Mouse (Mus musculus) intestine, embryonic 15.5 days (tissue): ENCODE results near the gene Cnih2. TPM values are rescaled to one million over a fixed set of nuclear protein-coding genes. Genes with fewer than 3 reads are reported as not detected.

ENCODE experiments used
- ATAC-seq: fragments of 200-750 bp; cut with Nextera tagmentation; 2 replicates; pipeline ENCODE4 v1.8.0; 2017; ENCODE audit warnings: moderate TSS enrichment, moderate library complexity
- H3K27ac ChIP-seq: fragments of 300-500 bp; sonication (generic); 2 replicates; pipeline ENCODE4 v1.5.1; 2015; ENCODE audit warnings: mild to moderate bottlenecking, inconsistent platforms
- H3K27me3 ChIP-seq: fragments of 300-500 bp; sonication (generic); replicated peaks from 2 replicates; pipeline ENCODE4 v1.6.1; 2015; ENCODE audit warnings: inconsistent platforms
- H3K36me3 ChIP-seq: fragments of 300-500 bp; sonication (generic); 2 replicates; pipeline ENCODE4 v1.6.1; 2015; ENCODE audit warnings: inconsistent platforms
- H3K4me1 ChIP-seq: fragments of 300-500 bp; sonication (generic); replicated peaks from 2 replicates; pipeline ENCODE4 v1.6.1; 2015; ENCODE audit warnings: inconsistent platforms
- H3K4me2 ChIP-seq: fragments of 300-500 bp; sonication (generic); replicated peaks from 2 replicates; pipeline ENCODE4 v1.6.1; 2015; ENCODE audit warnings: mild to moderate bottlenecking, inconsistent platforms
- H3K4me3 ChIP-seq: fragments of 300-500 bp; sonication (generic); replicated peaks from 2 replicates; pipeline ENCODE4 v1.5.1; 2015; ENCODE audit warnings: inconsistent platforms
- H3K9ac ChIP-seq: fragments of 300-500 bp; sonication (generic); 2 replicates; pipeline ENCODE4 v1.6.1; 2015; ENCODE audit warnings: inconsistent platforms
- H3K9me3 ChIP-seq: fragments of 300-500 bp; sonication (generic); 2 replicates; pipeline ENCODE4 v1.6.1; 2016; ENCODE audit warnings: inconsistent platforms
- WGBS: fragments of 180-500 bp; shearing (Covaris S2); methylation state at CpG from one replicate; pipeline ENCODE4 v1.1.7; 2015; 5-methylcytosine and 5-hydroxymethylcytosine counted together
- polyA plus RNA-seq: library from polyadenylated mRNA; unstranded; fragments of >200 nt; fragmentation: Nextera tagmentation; extraction: Ambion mirVana; gene quantifications from 2 replicates; pipeline ENCODE4 v1.2.1, GENCODE M21; 2015

Gene Cnih2
- polyA plus RNA-seq, 1 experiment from 2014 or later, result 12.7 TPM

DNA sequence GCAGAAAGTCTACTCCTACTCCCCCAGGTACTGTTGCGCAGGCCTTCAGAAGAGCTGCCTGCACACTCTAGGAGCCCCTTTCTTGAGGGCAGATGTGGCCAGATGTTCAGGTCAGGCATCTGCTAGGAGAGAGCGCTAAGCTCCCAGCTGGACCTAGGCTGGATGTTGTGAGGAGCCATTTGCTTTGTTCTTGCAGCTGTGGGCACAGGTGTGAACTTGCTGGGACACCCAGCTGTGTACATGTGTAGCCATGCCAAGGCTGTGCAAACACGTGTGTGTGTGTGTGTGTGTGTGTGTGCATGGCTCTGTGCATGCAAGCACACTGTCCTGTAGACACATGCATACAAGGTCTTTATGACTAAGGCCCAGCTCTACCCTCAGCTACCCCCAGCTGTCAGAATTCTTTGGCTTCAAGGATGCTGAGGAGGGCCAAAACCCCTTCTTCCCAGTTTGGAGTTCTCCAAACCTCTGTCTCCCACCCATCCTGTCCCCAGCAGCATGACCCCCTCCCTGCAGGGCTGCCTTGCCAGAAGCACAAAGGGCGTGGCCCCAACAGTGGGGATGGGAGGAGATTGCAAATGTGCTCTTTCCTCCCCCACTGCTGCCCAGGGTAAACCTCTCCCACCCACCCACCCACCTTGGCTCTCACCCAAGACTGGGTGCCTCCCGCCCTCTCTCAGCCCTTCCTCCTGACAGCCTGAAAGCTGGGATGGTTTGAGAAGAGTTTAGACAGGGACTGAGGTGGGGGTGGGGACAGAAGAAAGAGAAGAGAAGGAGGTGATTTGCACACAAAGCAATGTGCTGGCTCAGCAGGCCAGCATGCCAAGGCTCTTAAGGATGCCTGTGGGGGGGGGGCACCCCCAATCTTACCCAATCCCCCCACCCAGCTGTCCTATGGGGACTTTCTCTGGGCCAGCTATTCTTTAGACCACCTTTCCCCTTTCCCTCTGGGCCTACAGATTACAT, 37.7 kb downstream of the Cnih2 start:
- peaks cover 44% of the 10 kb centered on the region for H3K4me1 ChIP-seq
- H3K27ac ChIP-seq, result peak overlapping the region; percentile 71
- 29% methylated on average over 5 of the region's 5 CpGs for WGBS
- H3K9me3 ChIP-seq, result no peaks in the 10 kb centered on the region
- H3K4me3 ChIP-seq, result no peak overlapping the region
- no peaks in the 10 kb centered on the region for H3K27me3 ChIP-seq
- H3K36me3 ChIP-seq, result no peaks in the 10 kb centered on the region
- ATAC-seq, result peak; percentile 18
- H3K4me2 ChIP-seq, result no peak overlapping the region
- 0 out of 2 replicates have a peak overlapping the region, but pooled peaks have one; percentile 3 for H3K9ac ChIP-seq

DNA sequence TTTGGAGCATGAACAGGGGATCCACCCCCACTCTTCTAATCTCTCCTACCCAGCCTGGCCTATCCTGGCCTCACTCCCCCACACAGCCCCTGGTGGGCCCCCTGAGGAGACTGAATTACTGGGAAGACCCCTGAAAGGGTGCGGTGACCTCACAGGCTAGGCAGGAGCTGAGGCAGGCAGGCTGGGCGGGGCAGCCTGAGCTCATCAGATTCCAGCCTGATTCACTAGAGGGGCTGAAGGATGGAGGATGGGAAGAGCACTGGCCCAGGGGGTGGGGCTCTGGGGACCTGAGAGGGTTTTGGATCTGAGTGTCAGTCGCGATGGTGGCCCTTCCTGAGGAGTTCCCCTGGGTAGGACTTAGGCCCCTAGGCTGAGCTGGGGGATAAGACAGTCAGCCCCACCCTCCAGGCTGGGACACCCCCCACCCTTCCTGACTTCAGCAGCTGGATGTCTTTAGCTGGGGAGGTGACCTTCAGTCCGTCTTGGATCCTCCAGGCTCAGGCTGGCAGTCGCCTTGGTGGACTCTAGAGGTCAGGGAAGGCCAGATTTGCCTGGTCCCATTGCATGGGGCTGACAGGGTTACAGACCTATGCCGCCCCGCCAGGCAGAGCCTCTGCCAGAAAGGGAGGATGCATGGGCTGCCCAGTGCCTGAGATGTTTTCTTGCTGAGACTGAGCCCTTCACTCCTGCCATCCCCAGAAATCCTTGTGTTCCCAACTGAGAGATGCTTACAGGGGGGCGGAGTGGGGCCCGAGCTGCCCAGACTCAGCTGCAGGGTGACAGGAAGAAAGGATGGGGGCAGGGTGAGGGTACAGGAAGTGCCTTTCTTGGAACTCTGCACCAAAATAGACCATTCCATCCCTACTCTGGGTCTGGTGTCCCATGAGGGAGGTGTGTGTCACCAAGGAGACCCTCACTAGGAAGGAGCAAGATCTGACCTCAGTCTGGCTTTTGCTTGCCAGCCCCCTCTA, 39.2 kb downstream of the Cnih2 start:
- no peaks in the 10 kb centered on the region for H3K9me3 ChIP-seq
- no peaks in the 10 kb centered on the region for H3K36me3 ChIP-seq
- H3K4me3 ChIP-seq, result no peak overlapping the region
- H3K27ac ChIP-seq, result peak overlapping the region; percentile 71
- 14% methylated on average over 10 of the region's 10 CpGs for WGBS
- peaks cover 38% of the 10 kb centered on the region for H3K4me1 ChIP-seq
- H3K9ac ChIP-seq, result 0 out of 2 replicates have a peak overlapping the region, but pooled peaks have one; percentile 3
- peak overlapping the region; percentile 22 for H3K4me2 ChIP-seq
- peak; percentile 51 for ATAC-seq
- H3K27me3 ChIP-seq, result 0 out of 2 replicates have a peak, but pooled peaks cover 5% of the 10 kb centered on the region

DNA sequence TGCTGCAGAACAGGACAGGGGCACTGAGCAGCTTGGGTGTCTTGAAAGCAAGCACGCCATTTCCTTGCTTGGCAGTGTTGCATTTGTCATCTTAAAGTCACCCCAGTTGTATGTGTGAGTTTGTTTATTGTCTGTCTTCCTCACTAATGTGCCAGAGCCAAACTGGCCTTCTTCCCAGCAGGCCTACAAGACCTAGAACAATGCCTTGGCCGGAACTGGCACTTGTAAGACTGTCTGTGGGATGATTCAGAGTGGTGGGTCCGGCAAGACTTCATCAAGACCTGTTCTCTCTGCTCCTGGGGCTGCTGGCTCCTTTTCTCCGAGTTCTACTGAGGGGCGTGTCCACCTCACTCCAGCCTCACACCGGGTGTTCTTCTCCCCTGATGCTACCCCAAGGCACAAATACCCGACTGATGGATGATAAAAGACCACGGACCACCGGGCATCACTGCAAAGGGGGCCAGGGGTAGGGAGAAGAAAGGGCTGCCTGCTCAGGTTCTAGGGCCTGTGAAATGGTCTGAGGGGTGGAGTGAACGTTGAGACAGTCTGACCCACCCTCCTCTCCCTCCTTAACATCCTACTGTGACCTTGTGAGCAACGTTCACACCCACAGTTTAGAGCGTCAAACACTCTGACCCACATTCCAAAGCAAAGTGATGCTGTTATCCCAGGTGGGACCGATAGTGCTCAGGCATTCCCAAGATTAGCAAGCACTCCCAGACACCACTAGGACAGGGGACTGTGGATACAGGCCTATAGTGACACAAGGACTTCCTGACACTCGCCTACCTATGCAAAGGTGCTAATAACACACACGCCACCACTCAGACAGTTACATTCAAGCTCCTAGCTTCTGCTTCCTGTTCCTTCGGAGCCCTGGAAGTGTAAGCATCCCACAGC, 40.2 kb downstream of the Cnih2 start:
- H3K27me3 ChIP-seq, result peaks cover 10% of the 10 kb centered on the region; the same call in 1 of the 2 replicates
- peak overlapping the region; percentile 22; the same call in 1 of the 2 replicates for H3K4me2 ChIP-seq
- H3K9me3 ChIP-seq, result no peaks in the 10 kb centered on the region
- peak overlapping the region; percentile 71 for H3K27ac ChIP-seq
- 25% methylated on average over 16 of the region's 16 CpGs for WGBS
- no peak for ATAC-seq
- H3K9ac ChIP-seq, result no peak overlapping the region
- no peaks in the 10 kb centered on the region for H3K36me3 ChIP-seq
- H3K4me1 ChIP-seq, result peaks cover 38% of the 10 kb centered on the region
- no peak overlapping the region for H3K4me3 ChIP-seq

DNA sequence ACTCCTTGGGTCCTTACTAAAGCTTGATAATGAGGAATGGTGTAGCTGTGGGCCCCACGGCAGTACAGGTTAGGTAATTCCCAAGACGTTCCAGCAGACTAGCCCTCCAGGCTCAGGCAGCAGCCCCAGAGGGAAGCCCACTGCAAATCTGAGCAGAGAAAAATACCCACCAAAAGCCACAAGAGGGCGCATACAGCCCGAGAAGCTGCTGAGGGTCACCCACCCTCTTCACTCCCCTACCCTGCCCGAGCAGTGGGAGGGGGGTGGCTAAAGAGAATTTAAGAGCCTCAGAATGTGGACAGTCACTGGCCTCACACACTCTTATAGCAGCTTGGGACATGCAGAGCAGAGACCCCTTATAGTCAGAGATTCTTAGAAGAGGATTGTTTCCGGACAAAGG, 42.1 kb downstream of the Cnih2 start:
- no peak overlapping the region for H3K4me3 ChIP-seq
- 13% methylated on average over 6 of the region's 6 CpGs for WGBS
- H3K27me3 ChIP-seq, result peaks cover 19% of the 10 kb centered on the region; the same call in 1 of the 2 replicates
- peak; percentile 16; the same call in 1 of the 2 replicates for ATAC-seq
- no peak overlapping the region for H3K9ac ChIP-seq
- 0 out of 2 replicates have a peak overlapping the region, but pooled peaks have one; percentile 9 for H3K27ac ChIP-seq
- H3K36me3 ChIP-seq, result no peaks in the 10 kb centered on the region
- H3K4me2 ChIP-seq, result peak overlapping the region; percentile 4; the same call in 1 of the 2 replicates
- H3K4me1 ChIP-seq, result peaks cover 39% of the 10 kb centered on the region
- no peaks in the 10 kb centered on the region for H3K9me3 ChIP-seq

DNA sequence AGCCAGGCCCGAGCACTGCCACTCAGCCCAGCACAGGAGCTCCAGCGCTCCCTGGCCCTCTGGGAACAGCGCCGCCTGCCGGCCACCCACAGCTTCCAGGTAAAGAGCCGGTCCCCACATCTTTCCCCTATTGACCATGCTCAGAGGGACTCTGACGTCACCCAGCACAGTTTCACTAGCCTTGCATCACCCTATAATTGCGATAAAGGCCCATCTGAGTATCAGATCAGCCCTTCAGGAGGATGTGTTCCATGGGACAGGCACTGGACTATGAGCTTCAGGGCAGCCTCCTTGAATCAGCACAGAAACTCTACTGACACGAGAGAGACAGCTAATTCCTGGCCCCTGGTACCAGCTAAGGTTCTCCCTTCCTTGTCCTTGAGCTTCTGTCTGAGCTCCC, 44.4 kb downstream of the Cnih2 start:
- Histone ChIP-seq H3K4me2 (no peak overlapping the region), H3K9ac (no peak overlapping the region), H3K36me3 (0 out of 2 replicates have a peak, but pooled peaks cover 5% of the 10 kb centered on the region), H3K27me3 (peaks cover 19% of the 10 kb centered on the region; the same call in 1 of the 2 replicates), H3K27ac (no peak overlapping the region), H3K9me3 (no peaks in the 10 kb centered on the region), H3K4me1 (peaks cover 28% of the 10 kb centered on the region), H3K4me3 (no peak overlapping the region)
- 20% methylated on average over 9 of the region's 9 CpGs for WGBS
- no peak for ATAC-seq

DNA sequence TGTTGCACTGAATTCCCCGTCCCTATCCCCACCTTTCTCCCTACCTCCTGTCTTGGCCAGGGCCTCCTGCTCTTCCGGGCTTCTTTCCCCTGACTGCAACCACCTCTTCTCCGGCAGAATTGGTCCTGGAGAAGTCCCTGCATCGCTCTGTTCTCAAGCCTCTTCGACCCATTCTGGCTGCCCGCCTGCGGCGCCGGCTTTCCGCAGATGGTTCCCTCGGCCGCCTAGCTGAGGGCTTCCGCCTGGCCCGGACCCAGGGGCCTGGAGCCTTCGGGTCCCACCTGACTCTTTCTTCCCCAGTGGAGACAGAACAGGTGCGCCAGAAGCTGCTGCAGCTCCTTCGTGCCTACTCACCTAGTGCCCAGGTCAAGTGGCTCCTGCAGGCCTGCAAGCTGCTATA, 45.5 kb downstream of the Cnih2 start:
- Histone ChIP-seq H3K9me3 (no peaks in the 10 kb centered on the region), H3K4me3 (no peak overlapping the region), H3K27me3 (peaks cover 19% of the 10 kb centered on the region; the same call in 1 of the 2 replicates), H3K36me3 (0 out of 2 replicates have a peak, but pooled peaks cover 5% of the 10 kb centered on the region), H3K4me1 (peaks cover 22% of the 10 kb centered on the region), H3K4me2 (no peak overlapping the region), H3K9ac (no peak overlapping the region), H3K27ac (no peak overlapping the region)
- whole genome bisulfite sequencing, result 70% methylated on average over 17 of the region's 17 CpGs
- no peak for ATAC-seq

DNA sequence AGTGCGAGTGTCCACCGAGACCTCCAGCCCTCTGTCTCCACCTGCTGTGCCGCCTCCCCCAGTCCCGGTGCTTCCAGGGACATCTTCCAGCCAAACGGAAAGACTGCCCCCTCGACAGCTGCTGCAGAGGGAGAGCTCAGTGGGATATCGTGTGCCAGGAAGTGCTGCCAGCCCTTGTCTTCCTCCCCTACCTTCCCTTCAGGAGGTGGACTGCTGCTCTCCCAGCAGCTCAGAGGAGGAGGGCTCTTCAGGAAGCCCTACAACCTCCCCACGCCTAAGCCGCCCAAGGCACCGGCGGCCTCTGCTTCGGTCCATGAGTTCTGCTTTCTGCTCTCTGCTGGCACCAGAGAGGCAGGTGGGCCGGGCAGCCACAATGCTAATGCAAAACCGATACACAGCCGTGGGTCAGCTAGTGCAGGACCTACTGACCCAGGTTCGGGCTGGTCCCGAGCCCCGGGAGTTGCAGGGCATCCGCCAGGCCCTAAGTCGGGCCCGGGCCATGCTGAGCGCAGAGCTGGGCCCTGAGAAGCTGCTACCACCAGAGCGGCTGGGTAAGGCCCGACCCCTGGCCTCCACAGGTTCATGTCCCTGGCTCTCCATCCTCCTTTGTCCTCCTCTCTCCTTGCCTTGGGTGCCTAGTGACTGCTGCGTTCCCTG, 46.0 kb downstream of the Cnih2 start:
- no peak overlapping the region for H3K27ac ChIP-seq
- peaks cover 10% of the 10 kb centered on the region; the same call in 1 of the 2 replicates for H3K36me3 ChIP-seq
- H3K9me3 ChIP-seq, result no peaks in the 10 kb centered on the region
- 0 out of 2 replicates have a peak overlapping the region, but pooled peaks have one; percentile 9 for H3K4me2 ChIP-seq
- no peak overlapping the region for H3K9ac ChIP-seq
- WGBS, result 48% methylated on average over 25 of the region's 25 CpGs
- no peak overlapping the region for H3K4me3 ChIP-seq
- peaks cover 22% of the 10 kb centered on the region for H3K4me1 ChIP-seq
- ATAC-seq, result no peak
- H3K27me3 ChIP-seq, result peaks cover 19% of the 10 kb centered on the region; the same call in 1 of the 2 replicates

DNA sequence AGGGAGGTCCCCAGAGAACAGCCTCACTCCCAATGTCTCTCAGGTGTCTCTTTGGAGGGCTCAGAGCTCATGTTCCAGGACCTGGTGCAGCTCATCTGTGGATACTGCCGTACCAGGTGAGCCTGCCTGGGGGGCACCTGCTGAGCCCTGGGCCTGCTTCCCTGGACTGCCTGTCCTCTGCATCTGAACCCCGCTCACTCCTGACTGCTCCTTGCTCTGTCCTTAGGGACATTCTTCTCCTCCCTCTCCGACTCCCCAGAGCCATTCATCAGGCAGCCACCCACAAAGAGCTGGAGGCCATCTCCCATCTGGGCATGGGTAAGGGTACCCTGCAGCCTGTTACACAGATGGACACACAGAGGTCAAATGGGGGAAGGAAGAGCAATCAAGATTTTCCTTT, 46.8 kb downstream of the Cnih2 start:
- peaks cover 19% of the 10 kb centered on the region; the same call in 1 of the 2 replicates for H3K27me3 ChIP-seq
- H3K27ac ChIP-seq, result no peak overlapping the region
- no peak for ATAC-seq
- peak overlapping the region; percentile 26; the same call in 1 of the 2 replicates for H3K9ac ChIP-seq
- no peaks in the 10 kb centered on the region for H3K9me3 ChIP-seq
- H3K36me3 ChIP-seq, result peaks cover 16% of the 10 kb centered on the region; the same call in 1 of the 2 replicates
- H3K4me1 ChIP-seq, result peaks cover 17% of the 10 kb centered on the region
- peak overlapping the region; percentile 37; the same call in 1 of the 2 replicates for H3K4me3 ChIP-seq
- WGBS, result 69% methylated on average over 3 of the region's 3 CpGs
- peak overlapping the region; percentile 62 for H3K4me2 ChIP-seq

DNA sequence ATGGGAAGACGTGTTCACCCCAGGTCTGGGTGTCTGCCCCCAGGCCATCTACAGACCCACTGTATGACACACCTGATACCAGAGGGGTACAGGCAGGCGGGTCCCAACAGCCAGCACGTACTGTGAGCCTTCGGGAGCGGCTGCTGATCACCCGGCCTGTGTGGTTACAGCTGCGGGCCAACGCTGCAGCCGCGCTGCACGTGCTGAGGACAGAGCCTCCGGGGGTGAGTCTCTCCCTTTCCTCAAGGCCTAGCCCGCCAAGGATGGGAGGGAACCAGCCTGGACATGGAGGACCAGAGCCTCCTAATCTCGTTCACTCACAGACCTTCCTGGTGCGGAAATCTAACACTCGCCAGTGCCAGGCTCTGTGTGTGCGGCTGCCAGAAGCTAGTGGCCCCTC, 47.3 kb downstream of the Cnih2 start:
- no peaks in the 10 kb centered on the region for H3K9me3 ChIP-seq
- peak overlapping the region; percentile 62 for H3K4me2 ChIP-seq
- peak overlapping the region; percentile 37 for H3K4me3 ChIP-seq
- peak; percentile 67 for ATAC-seq
- H3K9ac ChIP-seq, result peak overlapping the region; percentile 26; the same call in 1 of the 2 replicates
- 6% methylated on average over 17 of the region's 17 CpGs for WGBS
- peaks cover 19% of the 10 kb centered on the region; the same call in 1 of the 2 replicates for H3K27me3 ChIP-seq
- peaks cover 13% of the 10 kb centered on the region for H3K4me1 ChIP-seq
- peak overlapping the region; percentile 49 for H3K27ac ChIP-seq
- peaks cover 20% of the 10 kb centered on the region; the same call in 1 of the 2 replicates for H3K36me3 ChIP-seq
